Mouse (Mus musculus) urinary bladder, postnatal 10 days (tissue): ENCODE measurements around the gene Col8a2.

ENCODE experiments used
- DNase-seq: peaks from one replicate; pipeline ENCODE4 v3.0.0; 2022; ENCODE audit warnings: low spot score

Gene Col8a2

DNA sequence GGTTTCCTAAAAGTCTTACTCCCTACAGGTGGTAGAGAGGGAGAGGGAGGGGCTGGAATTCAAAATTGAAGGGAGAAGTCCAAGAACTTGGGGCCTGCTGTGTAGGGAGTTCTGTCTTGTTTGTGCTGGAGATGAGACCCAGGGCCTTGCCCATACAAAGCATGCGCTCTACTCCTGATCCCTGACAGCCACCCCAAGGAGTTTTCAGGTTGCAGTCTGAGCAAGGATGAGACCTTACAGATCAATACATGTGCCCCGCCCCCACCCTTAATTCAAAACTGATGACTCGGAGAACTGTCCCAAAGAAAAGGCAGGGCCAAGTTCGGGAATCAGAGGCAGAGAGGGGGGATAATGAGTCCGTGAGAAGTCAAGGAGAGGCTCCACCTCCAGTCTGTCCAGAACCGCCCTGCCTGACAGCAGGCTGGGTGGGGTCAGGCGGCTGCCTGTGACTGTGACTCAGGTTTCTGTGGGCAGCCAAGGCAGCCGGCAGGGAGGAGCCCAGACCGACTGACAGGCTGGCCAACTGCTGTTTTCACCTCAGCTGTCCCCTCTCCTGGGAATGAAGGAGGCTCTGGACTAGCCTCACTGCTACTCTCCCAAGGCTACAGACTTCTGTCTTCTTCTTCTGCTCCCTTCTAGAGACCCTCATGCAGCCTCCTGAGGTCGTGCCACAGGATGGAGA lies 25.9 kb upstream of the Col8a2 start:
- no peak for DNase-seq

- no peak for DNase-seq
These were observed 25.3 kb upstream of the Col8a2 start for GRCm38 (mm10) chr4:126261266-126261665.

- DNase-seq = no peak
These were observed 24.9 kb upstream of the Col8a2 start for GRCm38 (mm10) chr4:126261675-126262074.

DNA sequence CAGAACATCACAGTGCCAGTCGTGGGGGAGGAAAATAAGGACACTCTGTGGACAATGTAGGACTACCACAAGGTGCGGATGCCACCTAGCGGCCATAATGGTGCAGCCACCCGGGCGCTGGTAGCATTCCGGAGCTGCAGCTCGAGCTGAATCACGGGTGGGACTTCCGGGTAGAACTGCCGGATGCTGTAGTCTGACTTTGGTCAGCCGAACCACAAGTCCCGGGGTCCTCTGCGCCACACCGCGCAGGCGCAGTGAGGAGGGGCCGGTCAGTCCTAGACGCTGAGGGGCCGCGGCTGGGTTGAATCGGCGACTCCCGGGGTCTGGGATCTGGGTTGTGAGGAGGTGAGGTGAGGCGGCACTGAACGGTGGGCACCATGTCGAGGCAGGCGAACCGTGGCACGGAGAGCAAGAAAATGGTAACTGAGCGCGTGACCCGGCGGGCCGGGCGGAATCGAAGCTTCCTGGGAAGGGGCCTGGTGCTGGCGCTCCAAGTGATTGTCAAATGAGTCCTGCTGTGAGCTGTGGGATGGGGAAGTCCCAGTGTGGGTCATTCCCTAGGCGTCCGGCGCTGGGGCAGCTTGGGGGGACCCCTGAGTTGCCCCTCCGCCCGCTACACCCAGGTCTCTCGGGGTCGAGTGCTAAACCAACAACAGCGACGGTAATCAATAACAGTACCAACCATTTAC lies 24.3 kb upstream of the Col8a2 start, which contains the start of gene Trappc3:
TSS of gene Trappc3 (plus strand) at position 207 of the 689 bp plus-strand sequence.
- DNase-seq = peak; percentile 99

DNA sequence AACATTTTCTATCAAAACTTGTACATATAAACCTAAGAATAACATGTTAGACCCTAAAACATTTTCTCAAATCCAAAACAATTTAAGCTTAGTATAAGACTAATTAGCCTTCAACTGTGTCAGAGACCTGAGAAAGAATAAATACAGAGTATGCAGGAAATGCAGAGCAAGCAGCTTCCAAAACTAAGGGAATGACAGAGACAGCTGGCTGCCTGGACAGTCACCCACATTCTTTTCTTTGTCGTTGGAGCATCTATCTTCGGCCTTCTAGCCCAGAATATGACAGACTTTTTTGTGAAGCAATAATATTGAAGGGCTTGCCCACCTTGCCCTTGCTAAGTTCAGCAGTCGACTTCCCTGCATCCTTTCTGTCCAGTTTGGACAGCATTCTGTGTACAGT lies 17.3 kb upstream of the Col8a2 start:
- no peak for DNase-seq

DNA sequence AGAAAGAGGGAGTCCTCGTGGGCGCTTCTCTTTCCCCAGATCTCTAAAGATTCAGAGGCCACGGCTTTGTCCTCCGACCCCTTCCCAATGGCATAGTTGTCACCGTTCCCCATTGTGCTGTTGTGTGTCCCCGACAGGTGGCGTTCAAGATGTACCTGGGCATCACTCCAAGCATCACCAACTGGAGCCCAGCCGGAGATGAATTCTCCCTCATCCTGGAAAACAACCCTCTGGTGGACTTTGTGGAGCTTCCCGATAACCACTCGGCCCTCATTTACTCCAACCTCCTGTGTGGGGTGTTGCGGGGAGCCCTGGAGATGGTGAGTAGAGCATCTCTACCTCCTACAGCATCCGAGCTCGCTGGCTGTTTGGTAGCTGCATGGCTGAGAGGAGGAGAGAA lies 12.8 kb upstream of the Col8a2 start:
- DNase-seq = no peak

DNA sequence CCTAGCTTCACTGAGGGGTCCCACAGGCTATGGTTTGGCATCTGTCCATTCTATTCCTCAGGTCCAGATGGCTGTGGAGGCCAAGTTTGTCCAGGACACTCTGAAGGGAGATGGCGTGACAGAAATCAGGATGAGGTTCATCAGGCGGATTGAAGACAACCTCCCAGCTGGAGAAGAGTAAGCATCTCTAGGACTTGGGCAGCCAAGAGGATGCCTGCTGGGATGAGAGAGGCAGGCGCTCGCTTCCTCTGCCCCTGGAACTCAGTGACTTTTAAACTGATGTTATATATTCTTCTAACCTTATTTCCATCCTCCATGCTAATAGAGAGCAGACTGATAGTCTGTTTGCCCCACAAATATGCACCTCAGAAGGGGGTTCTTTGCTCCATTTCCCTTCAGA lies 11.5 kb upstream of the Col8a2 start:
- DNase-seq = no peak

DNA sequence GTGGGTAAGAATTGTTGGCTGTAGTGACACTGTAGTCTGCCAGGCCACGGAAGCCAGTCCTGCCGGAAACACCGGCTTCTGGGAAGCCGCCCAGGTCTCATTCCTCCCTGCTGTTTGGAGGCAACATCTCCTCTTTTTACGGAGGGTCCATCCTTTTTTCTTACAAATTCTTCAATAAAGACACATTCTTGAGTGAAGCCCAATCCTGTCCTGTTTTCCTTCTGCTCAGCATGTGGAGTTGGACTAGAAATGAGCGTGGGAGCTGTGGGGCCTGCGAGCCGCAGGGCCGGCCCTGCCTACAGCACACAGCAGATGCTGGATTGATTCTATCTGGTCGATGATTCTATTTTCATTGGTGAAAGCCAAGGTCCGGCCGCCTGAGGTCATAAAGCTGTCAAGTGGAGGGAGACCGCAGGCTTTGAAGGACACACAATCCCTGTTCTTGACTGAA lies 10.9 kb upstream of the Col8a2 start:
- no peak for DNase-seq

- DNase-seq = no peak
These were observed 8.6 kb upstream of the Col8a2 start for GRCm38 (mm10) chr4:126277906-126278564.

DNA sequence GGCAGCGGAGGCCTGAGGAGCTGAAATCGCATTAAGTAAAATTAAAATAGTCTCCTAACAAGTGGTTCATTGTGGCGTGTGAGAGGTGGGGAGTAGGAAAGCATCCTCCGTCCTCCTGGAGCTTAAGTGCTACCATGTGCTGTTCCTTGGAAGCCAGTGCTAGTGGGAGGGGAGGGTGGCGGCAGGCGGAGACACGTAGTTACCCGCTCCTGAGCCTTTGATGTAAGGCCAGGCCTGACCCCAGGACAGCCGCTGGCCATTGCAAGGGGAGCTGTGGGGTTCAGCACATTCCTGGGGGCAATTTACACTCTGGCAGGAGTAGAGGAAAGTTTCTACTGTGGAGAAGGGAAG lies 8.1 kb upstream of the Col8a2 start:
- no peak for DNase-seq

GRCm38 (mm10) chr4:126278961-126279360 lies 7.6 kb upstream of the Col8a2 start:
- no peak for DNase-seq

- no peak for DNase-seq
These were observed 4.9 kb upstream of the Col8a2 start for GRCm38 (mm10) chr4:126281706-126282105.

DNA sequence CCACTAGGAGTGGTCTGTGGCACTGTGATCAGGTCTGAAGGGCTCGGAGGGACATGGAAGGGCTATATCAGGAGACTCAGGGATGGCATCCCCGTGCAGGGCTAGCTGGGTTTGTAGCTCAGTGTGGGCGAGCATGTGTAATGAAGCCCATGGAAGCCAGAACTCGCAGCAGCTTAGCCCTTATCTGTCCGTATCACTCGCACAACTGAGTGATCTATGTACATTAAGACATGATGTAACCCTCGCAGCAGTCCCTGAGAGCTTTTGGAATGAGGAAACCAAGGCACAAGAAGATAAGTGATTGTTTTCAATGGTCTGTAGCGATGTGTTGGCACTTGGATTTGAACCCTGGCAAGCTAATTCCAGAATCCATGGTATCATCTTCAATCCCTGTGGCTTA lies 3.0 kb upstream of the Col8a2 start:
- DNase-seq = no peak

- no peak for DNase-seq
These were observed 856 bp downstream of the Col8a2 start for GRCm38 (mm10) chr4:126287302-126287995.

DNA sequence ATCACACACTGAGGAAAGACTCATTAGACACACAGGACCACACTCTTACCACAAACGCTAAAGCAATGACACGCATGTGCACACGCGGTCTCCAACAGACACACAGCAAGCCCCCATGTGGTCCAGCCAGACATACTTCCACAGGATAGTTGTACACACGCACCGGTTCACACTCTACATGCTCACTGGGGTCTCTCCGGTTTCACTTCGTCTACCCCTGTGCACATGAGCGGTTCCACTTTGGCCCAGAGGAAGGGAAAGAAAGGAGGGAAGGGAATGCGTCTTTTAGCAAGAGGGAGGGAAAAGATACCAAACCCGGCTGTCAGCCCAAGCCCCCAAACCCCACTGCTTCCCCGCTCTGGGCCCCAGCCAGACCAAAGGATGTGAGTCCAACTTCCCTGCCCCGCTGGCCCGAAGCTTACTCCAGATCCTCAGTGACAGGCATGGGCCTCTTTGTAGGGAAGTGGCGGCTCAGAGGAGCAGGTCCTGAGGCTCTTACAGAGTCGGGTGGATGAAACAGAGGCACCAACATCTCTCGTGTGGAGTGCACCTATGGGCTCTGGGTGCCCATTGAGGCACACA lies 1.6 kb downstream of the Col8a2 start:
- no peak for DNase-seq

GRCm38 (mm10) chr4:126290314-126290713 lies 3.7 kb downstream of the Col8a2 start:
- DNase-seq = no peak

GRCm38 (mm10) chr4:126291196-126291595 lies 4.6 kb downstream of the Col8a2 start:
- no peak for DNase-seq

- DNase-seq = no peak
These were observed 8.6 kb downstream of the Col8a2 start for GRCm38 (mm10) chr4:126295152-126295551.

- no peak for DNase-seq
These were observed 9.3 kb downstream of the Col8a2 start for GRCm38 (mm10) chr4:126295937-126296336.

DNA sequence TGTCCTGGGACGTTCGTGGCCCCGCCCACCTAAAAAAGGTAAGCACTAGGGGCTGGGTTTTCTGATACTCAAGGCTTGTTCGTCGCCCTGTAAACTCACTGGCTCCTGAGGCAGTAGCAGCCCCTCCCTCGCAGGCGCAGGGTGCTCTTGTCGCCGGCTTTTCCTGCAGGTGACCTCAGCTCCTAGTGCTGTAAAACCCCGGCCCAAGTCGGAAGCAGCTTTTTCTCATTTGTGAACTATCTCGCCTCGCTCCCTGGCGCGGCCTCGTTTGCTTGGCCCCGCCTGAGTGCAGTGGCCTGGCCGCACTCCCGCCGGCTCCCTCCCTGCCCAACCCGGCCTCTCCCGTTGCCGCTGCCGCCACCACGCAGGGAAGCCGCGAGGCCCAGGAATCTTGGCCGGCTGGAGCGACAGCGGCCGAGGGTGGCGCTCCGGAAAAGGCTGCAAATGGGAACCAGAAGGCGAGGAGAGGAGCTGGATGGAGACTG lies 10.1 kb downstream of the Col8a2 start:
- no peak for DNase-seq

DNA sequence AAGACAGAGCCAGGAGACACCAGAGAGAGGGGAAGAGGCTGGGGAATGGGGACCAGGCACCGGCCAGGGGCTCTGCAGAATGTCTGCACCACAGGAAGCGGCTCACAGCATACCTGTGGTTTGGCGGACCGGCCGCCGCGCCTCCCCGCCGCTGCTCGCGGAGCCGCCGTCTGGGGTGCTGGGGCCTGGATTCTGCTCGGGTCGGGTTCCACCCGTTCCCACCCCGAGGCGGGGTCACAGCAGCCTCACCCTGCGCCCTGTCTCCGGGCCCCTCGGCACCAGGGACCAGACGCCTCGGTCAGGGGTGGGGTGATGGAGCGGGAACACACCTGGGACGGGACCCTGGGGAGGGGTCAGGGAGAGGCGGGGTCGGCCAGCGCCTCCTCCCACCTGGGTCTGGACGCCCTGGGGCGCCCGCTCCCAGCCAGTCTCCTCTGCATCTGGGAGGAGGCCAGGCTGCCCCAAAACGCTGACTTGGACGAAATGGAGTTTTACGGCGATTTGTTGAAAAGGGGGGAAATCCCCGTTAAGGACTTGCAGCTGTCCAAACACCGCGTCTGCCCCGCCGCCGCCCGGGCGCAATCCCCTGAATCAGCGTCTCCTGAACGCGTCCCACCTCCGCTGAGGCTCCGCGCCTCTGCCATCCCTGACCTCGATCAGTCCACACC lies 14.5 kb downstream of the Col8a2 start:
- no peak for DNase-seq
